Mouse (Mus musculus): ENCODE results near the gene Slc36a4.

DNA sequence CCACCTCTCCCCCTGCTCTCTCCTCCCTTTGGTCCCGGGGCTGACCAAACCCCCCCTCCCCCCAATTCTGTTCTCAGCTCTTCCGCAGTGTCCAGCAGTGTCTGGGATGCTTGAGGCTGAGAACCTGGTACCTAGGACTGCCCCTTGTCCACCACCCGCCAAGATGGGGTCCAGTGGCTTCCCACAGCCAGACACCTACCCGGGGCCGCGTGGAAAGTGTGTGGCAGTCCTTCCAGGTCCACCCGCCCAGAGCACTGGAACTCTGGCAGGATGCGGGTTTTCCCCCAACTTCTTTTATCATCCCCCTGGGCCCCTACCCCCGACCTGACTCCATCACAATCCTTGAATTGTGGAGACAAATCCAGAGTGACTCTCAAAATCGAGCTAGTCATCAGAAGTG is 3.8 kb upstream of the Slc36a4 start:
- no peak for TF ChIP-seq POLR2A (IDR thresholded peaks at IDR 0.05; ENCODE audit: extremely low read depth, insufficient read depth, low read length)
- TF ChIP-seq CTCF (IDR thresholded peaks at IDR 0.05; ENCODE audit: extremely low read depth, insufficient read depth, low read length), result no peak

All from cortical plate, adult 2 months (tissue).